In genomic region chr12:106009122-106009870, GRCm38 (mm10) we compare ENCODE assay signal across 8 mouse cellular contexts. TPM values are rescaled to one million over a fixed set of nuclear protein-coding genes. Genes with fewer than 3 reads are reported as not detected.
DNase-seq lines count a peak whose midpoint lies in the region; ATAC-seq and TF ChIP-seq lines count a peak whose summit lies in the region.

No protein-coding gene starts in this region.

- H3K4me3 ChIP-seq in heart, adult 2 months, result peak overlapping the region; percentile 40
- H3K4me3 ChIP-seq in bone marrow macrophage, adult 2 months (ENCODE audit: insufficient read depth, low read length), result peak overlapping the region; percentile 5; the same call in 1 of the 2 replicates
- peak overlapping the region; percentile 75 for H3K4me3 ChIP-seq in heart, embryonic 16.5 days (ENCODE audit: low read length)
- H3K4me3 ChIP-seq in liver, embryonic 15.5 days (replicated peaks), result peak overlapping the region; percentile 97

- 0 out of 2 replicates have a peak, but pooled peaks cover 2% of the 10 kb centered on the region for H3K9me3 ChIP-seq in heart, embryonic 16.5 days (replicated peaks; ENCODE audit: control insufficient read depth, low read length)
- no peaks in the 10 kb centered on the region for H3K9me3 ChIP-seq in liver, embryonic 15.5 days (replicated peaks)

- H3K9ac ChIP-seq in heart, adult 2 months (ENCODE audit: low read depth, low read length), result no peak overlapping the region
- H3K9ac ChIP-seq in heart, embryonic 16.5 days (ENCODE audit: low read length), result peak overlapping the region; percentile 22
- no peak overlapping the region for H3K9ac ChIP-seq in liver, embryonic 15.5 days

- H3K27ac ChIP-seq in heart, adult 2 months, result peak overlapping the region; percentile 76
- no peak overlapping the region for H3K27ac ChIP-seq in bone marrow macrophage, adult 2 months (ENCODE audit: insufficient read depth, low read depth, low read length)
- peak overlapping the region; percentile 88 for H3K27ac ChIP-seq in heart, embryonic 16.5 days (ENCODE audit: low read length)
- no peak overlapping the region for H3K27ac ChIP-seq in liver, embryonic 15.5 days (replicated peaks)

- intact Hi-C loops in heart, adult 2 months (cut with DNase I), result loop anchor here (5.0 kb wide), 1 partner anchor 47 kb away; no protein-coding TSS in a partner anchor

- no peaks in the 10 kb centered on the region for H3K27me3 ChIP-seq in heart, adult 2 months (ENCODE audit: control insufficient read depth, insufficient read depth, low read length)
- H3K27me3 ChIP-seq in heart, embryonic 16.5 days (ENCODE audit: control insufficient read depth, insufficient read depth, low read length), result no peaks in the 10 kb centered on the region
- no peaks in the 10 kb centered on the region for H3K27me3 ChIP-seq in liver, embryonic 15.5 days

- no peak for TF ChIP-seq EP300 in heart, adult 2 months (IDR thresholded peaks at IDR 0.05; ENCODE audit: insufficient read depth, low read depth, low read length)

- TF ChIP-seq CTCF in heart, adult 2 months (IDR thresholded peaks at IDR 0.05), result no peak
- no peak for TF ChIP-seq CTCF in bone marrow macrophage, adult 2 months (IDR thresholded peaks at IDR 0.05; ENCODE audit: low read depth, low read length)

- H3K4me2 ChIP-seq in heart, embryonic 16.5 days (ENCODE audit: low read depth, low read length), result peak overlapping the region; percentile 40
- peak overlapping the region; percentile 75 for H3K4me2 ChIP-seq in liver, embryonic 15.5 days

- no peak for ATAC-seq in heart, embryonic 16.5 days (replicated peaks; ENCODE audit: extremely low read depth, insufficient read depth, low FRiP score)
- ATAC-seq in liver, embryonic 15.5 days (ENCODE audit: insufficient read depth), result no peak

- no peaks in the 10 kb centered on the region for H3K36me3 ChIP-seq in heart, adult 2 months (ENCODE audit: control insufficient read depth, insufficient read depth, low read length)
- H3K36me3 ChIP-seq in heart, embryonic 16.5 days (ENCODE audit: control insufficient read depth, insufficient read depth), result no peaks in the 10 kb centered on the region
- H3K36me3 ChIP-seq in liver, embryonic 15.5 days (replicated peaks), result peaks cover 9% of the 10 kb centered on the region; the same call in 1 of the 2 replicates

- WGBS in heart, adult 2 months, result 77% methylated on average over 12 of the region's 12 CpGs
- WGBS in heart, embryonic 16.5 days, result 83% methylated on average over 12 of the region's 12 CpGs
- WGBS in liver, embryonic 15.5 days (ENCODE audit: insufficient replicate concordance), result 75% methylated on average over 12 of the region's 12 CpGs

- no peak for DNase-seq in heart, adult 2 months
- no peak for DNase-seq in heart, adult 9 months (ENCODE audit: low spot score in 2 of 2)
- no peak for DNase-seq in right cerebral cortex, postnatal 14 days
- no peak for DNase-seq in urinary bladder, postnatal 25 days (ENCODE audit: low spot score)
- DNase-seq in layer of hippocampus, adult 8-10 months (ENCODE audit: low spot score in 2 of 2), result no peak

- TF ChIP-seq POLR2A in heart, adult 2 months (IDR thresholded peaks at IDR 0.05; ENCODE audit: insufficient read depth, low read depth, low read length), result no peak
- no peak for TF ChIP-seq POLR2A in bone marrow macrophage, adult 2 months (IDR thresholded peaks at IDR 0.05; ENCODE audit: borderline replicate concordance, low read depth, low read length)

- H3K4me1 ChIP-seq in heart, adult 2 months (ENCODE audit: control insufficient read depth, insufficient read depth, low read length), result peaks cover 1% of the 10 kb centered on the region; the same call in 1 of the 2 replicates
- H3K4me1 ChIP-seq in bone marrow macrophage, adult 2 months (ENCODE audit: control insufficient read depth, insufficient read depth, low read length), result peaks cover 7% of the 10 kb centered on the region
- peaks cover 15% of the 10 kb centered on the region for H3K4me1 ChIP-seq in heart, embryonic 16.5 days (ENCODE audit: control insufficient read depth, insufficient read depth, low read length)
- peaks cover 64% of the 10 kb centered on the region for H3K4me1 ChIP-seq in liver, embryonic 15.5 days (replicated peaks)

- H3K79me2 ChIP-seq in heart, adult 2 months (replicated peaks; ENCODE audit: control insufficient read depth, insufficient read depth, low read length), result peaks cover 4% of the 10 kb centered on the region

RNA-seq across cellular contexts. Expression of gene Vrk1, which starts 0.7 kb away (rescaled TPM):
- 1 to 10 TPM; 7.5 to 8.3 TPM for total RNA-seq in heart, adult 2 months (2021)
- polyA plus RNA-seq in heart, adult 2 months (2012; rRNA removed), result 2.8 and 4.6 TPM in 2 replicates
- polyA plus RNA-seq in bone marrow macrophage, adult 2 months (2012; ENCODE audit: insufficient read depth, insufficient read length, missing spikeins), result 37.0 and 42.9 TPM in 2 replicates
- 40.8 and 50.5 TPM in 2 replicates for polyA plus RNA-seq in heart, embryonic 16.5 days (2015; fragmentation: Nextera tagmentation; extraction: Ambion mirVana)
- 77.5 and 87.2 TPM in 2 replicates for polyA plus RNA-seq in liver, embryonic 15.5 days (2015; fragmentation: Nextera tagmentation; extraction: Ambion mirVana)
- total RNA-seq in layer of hippocampus, adult 8-10 months (2022), result 10 to 100 TPM; 15.5 to 21.1 (median 17.4) TPM

Comparison
In these comparisons a context has a peak if more than half of its experiments do, and no peak if none do; other contexts are left out.
1. H3K27ac ChIP-seq: peak in heart, adult 2 months (single experiment) and heart, embryonic 16.5 days (single experiment); none in bone marrow macrophage, adult 2 months (single experiment) and liver, embryonic 15.5 days (single experiment).
2. H3K4me3 ChIP-seq: peak in every context shown above with its lines; median percentile 97 in liver, embryonic 15.5 days; 75 in heart, embryonic 16.5 days; 40 in heart, adult 2 months; 5 in bone marrow macrophage, adult 2 months.